ENCODE assay signal across 16 mouse cellular contexts in the genomic region with DNA sequence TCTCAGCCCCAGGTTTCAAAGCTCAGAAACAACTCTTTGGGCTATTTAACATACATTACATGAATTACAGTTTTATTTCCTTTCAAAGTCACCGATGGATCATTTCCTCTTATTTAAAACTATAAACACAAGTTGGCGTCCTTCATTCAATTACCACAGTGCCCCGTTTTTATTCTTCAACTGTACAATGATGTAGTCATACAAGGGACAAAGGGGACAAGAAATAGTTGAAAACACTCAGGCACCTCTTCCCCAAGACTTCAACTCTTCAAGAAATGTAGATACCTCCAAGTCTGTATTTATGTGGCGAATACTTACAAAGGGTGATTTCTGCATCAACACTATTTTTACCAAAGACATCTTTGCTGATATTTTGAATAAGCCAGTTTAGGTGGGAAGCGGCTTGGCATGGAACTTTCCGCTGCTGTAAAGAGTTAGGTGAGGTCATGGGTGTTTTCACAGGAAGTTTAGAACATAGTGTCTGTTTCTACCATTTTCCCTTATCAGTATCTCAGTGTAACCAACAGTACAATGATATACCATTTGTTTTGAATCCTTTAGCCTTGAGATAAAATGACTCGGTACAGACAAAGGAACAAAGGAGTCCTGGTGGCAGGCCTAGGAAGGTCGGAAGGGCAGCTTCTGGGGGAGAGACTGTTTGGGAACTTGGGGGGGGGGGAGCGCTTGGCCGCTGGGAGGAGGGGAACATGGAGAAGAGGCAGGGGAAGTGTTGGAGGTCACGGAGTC.
DNase-seq lines count a peak whose midpoint lies in the region; ATAC-seq and TF ChIP-seq lines count a peak whose summit lies in the region.
"Had no signal": no experiment of that assay in that cellular context is flagged by ENCODE, and none has a peak within 500 bp of the region (broad histone marks: within the 10 kb centered on the region; RNA-seq: fewer than 3 reads in every experiment).

No protein-coding gene starts in this region.

- TF ChIP-seq EP300 in ES-Bruce4 (IDR thresholded peaks at IDR 0.05; ENCODE audit: insufficient read depth, low read depth, low read length), result peak; percentile 83
- peak; percentile 35; the same call in 1 of the 2 replicates for TF ChIP-seq EP300 in lung, postnatal 0 days (IDR thresholded peaks at IDR 0.05)

- no peaks in the 10 kb centered on the region for H3K36me3 ChIP-seq in liver, embryonic 16.5 days (ENCODE audit: control insufficient read depth, insufficient read depth)
- no peaks in the 10 kb centered on the region for H3K36me3 ChIP-seq in ES-Bruce4 (ENCODE audit: control insufficient read depth, insufficient read depth, low read length, poor library complexity, severe bottlenecking)
- no peaks in the 10 kb centered on the region for H3K36me3 ChIP-seq in lung, postnatal 0 days (ENCODE audit: insufficient read depth, low read length)
- H3K36me3 ChIP-seq: G1E; hindbrain, embryonic 15.5 days; neural tube, embryonic 12.5 days had no signal

- 64% methylated on average over 9 of the region's 11 CpGs for WGBS in liver, embryonic 16.5 days (ENCODE audit: insufficient replicate concordance)
- WGBS in lung, postnatal 0 days, result 44% methylated on average over 10 of the region's 11 CpGs

- no peaks in the 10 kb centered on the region for H3K4me1 ChIP-seq in liver, embryonic 16.5 days (ENCODE audit: control insufficient read depth, low read depth, low read length)
- H3K4me1 ChIP-seq in ES-Bruce4 (ENCODE audit: control insufficient read depth, insufficient read depth, low read length), result peaks cover 10% of the 10 kb centered on the region
- H3K4me1 ChIP-seq in lung, postnatal 0 days (ENCODE audit: insufficient read depth, low read depth, low read length), result no peaks in the 10 kb centered on the region

- H3K27me3 ChIP-seq in liver, embryonic 16.5 days (ENCODE audit: control insufficient read depth, insufficient read depth, low read depth, low read length), result no peaks in the 10 kb centered on the region
- no peaks in the 10 kb centered on the region for H3K27me3 ChIP-seq in ES-Bruce4 (ENCODE audit: control insufficient read depth, insufficient read depth, low read length, poor library complexity, severe bottlenecking)
- no peaks in the 10 kb centered on the region for H3K27me3 ChIP-seq in lung, postnatal 0 days (replicated peaks; ENCODE audit: insufficient read depth, low read length)
- H3K27me3 ChIP-seq: hindbrain, embryonic 15.5 days; neural tube, embryonic 12.5 days had no signal

- 0 out of 2 replicates have a peak, but pooled peaks have one; percentile 13 for ATAC-seq in liver, embryonic 16.5 days (ENCODE audit: low read depth)
- ATAC-seq in lung, postnatal 0 days, result peak; percentile 75
- ATAC-seq: forebrain, embryonic 14.5 days had no signal

- no peak for TF ChIP-seq POLR2A in ES-Bruce4 (IDR thresholded peaks at IDR 0.05; ENCODE audit: insufficient read depth, low read length)

- H3K9ac ChIP-seq in liver, embryonic 16.5 days (ENCODE audit: low read depth, low read length), result no peak overlapping the region
- H3K9ac ChIP-seq in ES-Bruce4 (ENCODE audit: low read depth, poor library complexity, severe bottlenecking), result no peak overlapping the region
- H3K9ac ChIP-seq in lung, postnatal 0 days (replicated peaks; ENCODE audit: low read depth), result no peak overlapping the region
- H3K9ac ChIP-seq: hindbrain, embryonic 15.5 days; neural tube, embryonic 12.5 days had no signal

- no peak overlapping the region for H3K4me2 ChIP-seq in liver, embryonic 16.5 days (ENCODE audit: low read depth, low read length)
- H3K4me2 ChIP-seq in lung, postnatal 0 days (replicated peaks; ENCODE audit: low read depth, low read length), result no peak overlapping the region
- H3K4me2 ChIP-seq: hindbrain, embryonic 15.5 days; neural tube, embryonic 12.5 days had no signal

- TF ChIP-seq CTCF in ES-Bruce4 (IDR thresholded peaks at IDR 0.05; ENCODE audit: low read depth, low read length), result no peak
- no peak for TF ChIP-seq CTCF in lung, postnatal 0 days (IDR thresholded peaks at IDR 0.05)

- peak; percentile 20 for DNase-seq in embryo, embryonic 10 days (ENCODE audit: low spot score)
- DNase-seq in embryo, embryonic 9.5 days (ENCODE audit: extremely low spot score), result no peak
- DNase-seq in liver, result no peak
- DNase-seq in lung, postnatal 0 days (ENCODE audit: low spot score), result peak; percentile 41
- no peak for DNase-seq in spleen, adult 12 weeks (ENCODE audit: low spot score)
- no peak for DNase-seq in urinary bladder, postnatal 4 days (ENCODE audit: low spot score in 2 of 2)
- DNase-seq: adrenal gland, postnatal 25 days; cerebellum, adult 8-10 months; kidney, adult 2 months; right cerebral cortex, postnatal 25 days had no signal

- no peaks in the 10 kb centered on the region for H3K9me3 ChIP-seq in liver, embryonic 16.5 days (replicated peaks; ENCODE audit: control insufficient read depth, low read length)
- H3K9me3 ChIP-seq in ES-Bruce4 (replicated peaks; ENCODE audit: control insufficient read depth, insufficient read depth, low read length, poor library complexity, severe bottlenecking), result 0 out of 2 replicates have a peak, but pooled peaks cover 4% of the 10 kb centered on the region
- H3K9me3 ChIP-seq in lung, postnatal 0 days (ENCODE audit: low read length), result no peaks in the 10 kb centered on the region
- H3K9me3 ChIP-seq: hindbrain, embryonic 15.5 days; neural tube, embryonic 12.5 days had no signal

- no peak overlapping the region for H3K27ac ChIP-seq in liver, embryonic 16.5 days (ENCODE audit: low read length)
- H3K27ac ChIP-seq in ES-Bruce4 (ENCODE audit: insufficient read depth, low read length), result peak overlapping the region; percentile 78
- no peak overlapping the region for H3K27ac ChIP-seq in lung, postnatal 0 days (ENCODE audit: low read length)
- H3K27ac ChIP-seq: hindbrain, embryonic 15.5 days; neural tube, embryonic 12.5 days had no signal

- H3K4me3 ChIP-seq in liver, embryonic 16.5 days (ENCODE audit: low read depth, low read length), result no peak overlapping the region
- H3K4me3 ChIP-seq in ES-Bruce4 (ENCODE audit: low read depth, low read length), result no peak overlapping the region
- no peak overlapping the region for H3K4me3 ChIP-seq in lung, postnatal 0 days (ENCODE audit: low read depth, low read length)
- H3K4me3 ChIP-seq: hindbrain, embryonic 15.5 days; neural tube, embryonic 12.5 days had no signal

Comparison
In these comparisons a context has a peak if more than half of its experiments do, and no peak if none do; other contexts are left out.
1. DNase-seq: peak in embryo, embryonic 10 days (single experiment) and lung, postnatal 0 days (single experiment); none in embryo, embryonic 9.5 days (single experiment), liver (single experiment), spleen, adult 12 weeks (single experiment) and urinary bladder, postnatal 4 days (0 of 2).